8 mouse cellular contexts compared by ENCODE assay signal in the genomic region with DNA sequence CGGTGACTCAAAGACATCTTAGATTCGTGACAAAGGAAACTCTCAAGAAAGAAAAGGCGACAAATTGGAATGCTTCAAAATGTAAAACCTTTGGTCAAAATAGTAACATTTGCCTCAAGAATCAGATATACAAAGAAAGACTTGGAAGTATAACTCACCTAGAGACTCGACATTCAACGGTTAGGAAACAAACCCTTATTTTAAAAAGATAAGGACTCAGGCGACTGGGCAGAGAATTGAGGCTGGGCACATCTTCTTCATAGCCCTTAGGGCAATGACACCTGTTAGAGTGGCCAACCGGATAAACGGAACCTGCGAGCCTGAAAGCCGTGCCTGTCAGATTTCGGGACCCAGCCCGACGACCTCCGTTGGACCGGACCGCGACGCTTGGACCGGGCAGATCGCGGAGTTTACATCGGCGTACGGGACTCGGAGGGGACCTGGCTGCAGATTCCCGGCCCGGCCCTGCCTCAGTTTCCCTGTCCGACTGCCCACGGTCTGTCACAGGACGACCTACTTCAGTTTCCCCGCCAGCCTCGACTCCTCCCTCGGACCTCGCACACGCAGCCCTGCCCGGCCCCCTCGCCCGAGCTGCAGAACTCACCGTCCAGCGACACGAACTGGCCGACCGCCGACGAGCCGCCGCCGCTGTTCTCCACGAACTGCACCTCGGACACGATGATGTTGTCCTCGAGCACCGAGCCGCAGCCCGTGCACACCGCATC. TPM values are rescaled to one million over a fixed set of nuclear protein-coding genes. Genes with fewer than 3 reads are reported as not detected.
A peak's percentile ranks its signal among the peaks of the same experiment; 100 is the strongest.
DNase-seq lines count a peak whose midpoint lies in the region; ATAC-seq and TF ChIP-seq lines count a peak whose summit lies in the region.

No protein-coding gene starts in this region.

- peaks cover 37% of the 10 kb centered on the region for H3K4me1 ChIP-seq in heart, embryonic 13.5 days
- H3K4me1 ChIP-seq in CH12.LX (ENCODE audit: control insufficient read depth in 1 of 2, insufficient read depth in 2 of 2): peaks cover 4 to 22% of the 10 kb centered on the region in 2 experiments; a peak in 3 of 4 replicates
- H3K4me1 ChIP-seq in embryonic facial prominence, embryonic 15.5 days: peaks cover 28% of the 10 kb centered on the region
- H3K4me1 ChIP-seq in limb, embryonic 10.5 days: peaks cover 32% of the 10 kb centered on the region
- peaks cover 26% of the 10 kb centered on the region for H3K4me1 ChIP-seq in neural tube, embryonic 12.5 days

- in situ Hi-C loops in CH12.LX (cut with MboI; ENCODE audit: low pct_ligation_motif_present, low pct_unique_long_range_greater_than_20kb, low sequenced_read_pairs): loop anchor here (10.0 kb wide), 2 partner anchors 55 to 85 kb away; no protein-coding TSS in a partner anchor

- peak overlapping the region; percentile 64 for H3K4me3 ChIP-seq in heart, embryonic 13.5 days
- peak overlapping the region; percentile 84 to 94 (median 85) for H3K4me3 ChIP-seq in CH12.LX (replicated peaks in 1 of 3; ENCODE audit: low read depth in 2 of 3, low read length in 2 of 3, poor library complexity in 1 of 3)
- H3K4me3 ChIP-seq in embryonic facial prominence, embryonic 15.5 days (replicated peaks): peak overlapping the region; percentile 96
- H3K4me3 ChIP-seq in limb, embryonic 10.5 days: peak overlapping the region; percentile 78
- peak overlapping the region; percentile 85 for H3K4me3 ChIP-seq in neural tube, embryonic 12.5 days

- no peak for TF ChIP-seq RAD21 in CH12.LX (IDR thresholded peaks at IDR 0.05; ENCODE audit: low read depth, low read length)

- ATAC-seq in heart, embryonic 13.5 days (ENCODE audit: extremely low read depth, insufficient number of reproducible peaks, low FRiP score, low TSS enrichment): no peak
- ATAC-seq in embryonic facial prominence, embryonic 15.5 days (ENCODE audit: insufficient number of reproducible peaks, low FRiP score, low TSS enrichment, low read depth): peak; percentile 0; the same call in 1 of the 2 replicates
- no peak for ATAC-seq in neural tube, embryonic 12.5 days (ENCODE audit: low FRiP score, low read depth)

- TF ChIP-seq EP300 in CH12.LX (IDR thresholded peaks at IDR 0.05; ENCODE audit: low read length): no peak

- peaks cover 10% of the 10 kb centered on the region; the same call in 1 of the 2 replicates for H3K36me3 ChIP-seq in heart, embryonic 13.5 days
- H3K36me3 ChIP-seq in CH12.LX (replicated peaks in 1 of 2; ENCODE audit: control insufficient read depth in 1 of 2, insufficient read depth in 1 of 2, low read length in 1 of 2): peaks cover 13 to 28% of the 10 kb centered on the region in 2 experiments
- 0 out of 2 replicates have a peak, but pooled peaks cover 13% of the 10 kb centered on the region for H3K36me3 ChIP-seq in embryonic facial prominence, embryonic 15.5 days
- H3K36me3 ChIP-seq in limb, embryonic 10.5 days: peaks cover 32% of the 10 kb centered on the region
- 0 out of 2 replicates have a peak, but pooled peaks cover 6% of the 10 kb centered on the region for H3K36me3 ChIP-seq in neural tube, embryonic 12.5 days

- TF ChIP-seq CTCF in CH12.LX (conservative IDR thresholded peaks at IDR 0.05 in 1 of 2, IDR thresholded peaks at IDR 0.05 in 1 of 2; ENCODE audit: low read depth in 2 of 2, low read length in 2 of 2): no peak

- no peak for TF ChIP-seq POLR2A in CH12.LX (IDR thresholded peaks at IDR 0.05; ENCODE audit: low read depth, low read length)

- H3K4me2 ChIP-seq in heart, embryonic 13.5 days: peak overlapping the region; percentile 75
- peak overlapping the region; percentile 63 for H3K4me2 ChIP-seq in CH12.LX (ENCODE audit: insufficient read depth, low read depth, poor library complexity, severe bottlenecking)
- H3K4me2 ChIP-seq in embryonic facial prominence, embryonic 15.5 days (replicated peaks): peak overlapping the region; percentile 76
- H3K4me2 ChIP-seq in neural tube, embryonic 12.5 days (replicated peaks): peak overlapping the region; percentile 91

- peaks cover 23% of the 10 kb centered on the region for H3K79me2 ChIP-seq in CH12.LX (replicated peaks; ENCODE audit: control insufficient read depth, extremely low read depth, insufficient read depth, poor library complexity, severe bottlenecking)

- peak overlapping the region; percentile 92 for H3K27ac ChIP-seq in heart, embryonic 13.5 days (replicated peaks)
- H3K27ac ChIP-seq in CH12.LX (ENCODE audit: insufficient read depth, low read depth): peak overlapping the region; percentile 42
- peak overlapping the region; percentile 96 for H3K27ac ChIP-seq in embryonic facial prominence, embryonic 15.5 days (replicated peaks)
- peak overlapping the region; percentile 95 for H3K27ac ChIP-seq in limb, embryonic 10.5 days
- peak overlapping the region; percentile 79 for H3K27ac ChIP-seq in neural tube, embryonic 12.5 days

- intact Hi-C loops in heart, postnatal 14 days (cut with DNase I): loop anchor here (2.0 kb wide), 1 partner anchor 21 kb away; no protein-coding TSS in a partner anchor

- H3K9me3 ChIP-seq in heart, embryonic 13.5 days: no peaks in the 10 kb centered on the region
- peaks cover 4% of the 10 kb centered on the region for H3K9me3 ChIP-seq in CH12.LX (replicated peaks; ENCODE audit: low read length)
- no peaks in the 10 kb centered on the region for H3K9me3 ChIP-seq in embryonic facial prominence, embryonic 15.5 days (replicated peaks)
- no peaks in the 10 kb centered on the region for H3K9me3 ChIP-seq in limb, embryonic 10.5 days (replicated peaks)
- H3K9me3 ChIP-seq in neural tube, embryonic 12.5 days: no peaks in the 10 kb centered on the region

- peak overlapping the region; percentile 89 for H3K9ac ChIP-seq in heart, embryonic 13.5 days
- H3K9ac ChIP-seq in CH12.LX (ENCODE audit: insufficient read depth, low read depth): peak overlapping the region; percentile 55
- peak overlapping the region; percentile 96 for H3K9ac ChIP-seq in embryonic facial prominence, embryonic 15.5 days
- H3K9ac ChIP-seq in neural tube, embryonic 12.5 days: peak overlapping the region; percentile 91

- 2% methylated on average over 56 of the region's 56 CpGs for WGBS in heart, embryonic 13.5 days
- under 1% methylated on average over 56 of the region's 56 CpGs for WGBS in embryonic facial prominence, embryonic 15.5 days
- 2% methylated on average over 56 of the region's 56 CpGs for WGBS in limb, embryonic 10.5 days
- 1% methylated on average over 56 of the region's 56 CpGs for WGBS in neural tube, embryonic 12.5 days

- H3K27me3 ChIP-seq in heart, embryonic 13.5 days (replicated peaks): no peaks in the 10 kb centered on the region
- peaks cover 7% of the 10 kb centered on the region for H3K27me3 ChIP-seq in CH12.LX (replicated peaks)
- H3K27me3 ChIP-seq in embryonic facial prominence, embryonic 15.5 days: no peaks in the 10 kb centered on the region
- no peaks in the 10 kb centered on the region for H3K27me3 ChIP-seq in limb, embryonic 10.5 days (ENCODE audit: low read depth, poor library complexity, severe bottlenecking)
- no peaks in the 10 kb centered on the region for H3K27me3 ChIP-seq in neural tube, embryonic 12.5 days (replicated peaks)

- no peak for DNase-seq in heart, postnatal 14 days
- no peak for DNase-seq in CH12.LX (ENCODE audit: extremely low read depth)
- DNase-seq in limb, embryonic 10.5 days (ENCODE audit: low spot score): no peak
- no peak for DNase-seq in adipocyte (ENCODE audit: low spot score)
- no peak for DNase-seq in cerebellum, postnatal 14 days

- dilution Hi-C loops in CH12.LX (cut with MboI; ENCODE audit: extremely low pct_ligation_motif_present, extremely low pct_unique_long_range_greater_than_20kb, low sequenced_read_pairs): no loop called here

RNA-seq across cellular contexts. Expression of a gene that starts 0.8 kb away (rescaled TPM):
- 32.5 and 35.5 TPM in 2 replicates for polyA plus RNA-seq in heart, embryonic 13.5 days (2015; fragmentation: Nextera tagmentation; extraction: Ambion mirVana)
- total RNA-seq in heart, postnatal 14 days (2021): 10 to 100 TPM; 28.3 to 28.8 TPM
- total RNA-seq in CH12.LX (2012; rRNA removed) (30.8 and 31.2 TPM in 2 replicates), CH12.LX (2014; rRNA removed) (15.9 and 18.1 TPM in 2 replicates)
- 29.6 and 30.6 TPM in 2 replicates for polyA plus RNA-seq in CH12.LX (2012; ENCODE audit: insufficient read length, low read depth)
- polyA plus RNA-seq in embryonic facial prominence, embryonic 15.5 days (2015; fragmentation: Nextera tagmentation; extraction: Ambion mirVana): 62.4 and 70.9 TPM in 2 replicates
- 53.5 and 65.9 TPM in 2 replicates for polyA plus RNA-seq in limb, embryonic 10.5 days (2016; fragmentation: Nextera tagmentation; extraction: Ambion mirVana)
- polyA plus RNA-seq in neural tube, embryonic 12.5 days (2016; fragmentation: Nextera tagmentation; extraction: Ambion mirVana): 68.1 and 70.1 TPM in 2 replicates

RNA-seq across cellular contexts. Expression of a gene that starts 14.6 kb away (rescaled TPM):
- polyA plus RNA-seq in heart, embryonic 13.5 days (2015; fragmentation: Nextera tagmentation; extraction: Ambion mirVana): 7.0 and 7.7 TPM in 2 replicates
- total RNA-seq in heart, postnatal 14 days (2021): 10 to 100 TPM; 29.0 to 32.1 TPM
- total RNA-seq in CH12.LX (2012; rRNA removed) (6.5 and 7.1 TPM in 2 replicates), CH12.LX (2014; rRNA removed) (2.4 and 3.1 TPM in 2 replicates)
- 7.0 and 8.2 TPM in 2 replicates for polyA plus RNA-seq in CH12.LX (2012; ENCODE audit: insufficient read length, low read depth)
- 17.4 and 19.9 TPM in 2 replicates for polyA plus RNA-seq in embryonic facial prominence, embryonic 15.5 days (2015; fragmentation: Nextera tagmentation; extraction: Ambion mirVana)
- polyA plus RNA-seq in limb, embryonic 10.5 days (2016; fragmentation: Nextera tagmentation; extraction: Ambion mirVana): 11.7 and 11.8 TPM in 2 replicates
- polyA plus RNA-seq in neural tube, embryonic 12.5 days (2016; fragmentation: Nextera tagmentation; extraction: Ambion mirVana): 30.5 and 30.8 TPM in 2 replicates

RNA-seq across cellular contexts. Expression of a gene that starts 23.4 kb away (rescaled TPM):
- polyA plus RNA-seq in heart, embryonic 13.5 days (2015; fragmentation: Nextera tagmentation; extraction: Ambion mirVana): 21.7 and 22.0 TPM in 2 replicates
- 10 to 100 TPM; 16.8 TPM for total RNA-seq in heart, postnatal 14 days (2021)
- total RNA-seq in CH12.LX (2012; rRNA removed) (10.8 and 11.9 TPM in 2 replicates), CH12.LX (2014; rRNA removed) (4.3 and 5.6 TPM in 2 replicates)
- polyA plus RNA-seq in CH12.LX (2012; ENCODE audit: insufficient read length, low read depth): 8.0 and 9.9 TPM in 2 replicates
- 28.9 and 31.5 TPM in 2 replicates for polyA plus RNA-seq in embryonic facial prominence, embryonic 15.5 days (2015; fragmentation: Nextera tagmentation; extraction: Ambion mirVana)
- 25.6 and 27.9 TPM in 2 replicates for polyA plus RNA-seq in limb, embryonic 10.5 days (2016; fragmentation: Nextera tagmentation; extraction: Ambion mirVana)
- 32.0 and 33.8 TPM in 2 replicates for polyA plus RNA-seq in neural tube, embryonic 12.5 days (2016; fragmentation: Nextera tagmentation; extraction: Ambion mirVana)

RNA-seq across cellular contexts. Expression of a gene that starts 57.8 kb away (rescaled TPM):
- 45.3 and 47.2 TPM in 2 replicates for polyA plus RNA-seq in heart, embryonic 13.5 days (2015; fragmentation: Nextera tagmentation; extraction: Ambion mirVana)
- 1 to 10 TPM; 8.3 to 8.6 TPM for total RNA-seq in heart, postnatal 14 days (2021)
- total RNA-seq in CH12.LX (2012; rRNA removed) (15.9 and 23.9 TPM in 2 replicates), CH12.LX (2014; rRNA removed) (17.7 and 19.7 TPM in 2 replicates)
- polyA plus RNA-seq in CH12.LX (2012; ENCODE audit: insufficient read length, low read depth): 20.0 and 20.7 TPM in 2 replicates
- 93.4 and 94.7 TPM in 2 replicates for polyA plus RNA-seq in embryonic facial prominence, embryonic 15.5 days (2015; fragmentation: Nextera tagmentation; extraction: Ambion mirVana)
- 76.7 and 79.7 TPM in 2 replicates for polyA plus RNA-seq in limb, embryonic 10.5 days (2016; fragmentation: Nextera tagmentation; extraction: Ambion mirVana)
- polyA plus RNA-seq in neural tube, embryonic 12.5 days (2016; fragmentation: Nextera tagmentation; extraction: Ambion mirVana): 56.2 and 57.5 TPM in 2 replicates

Comparison
In these comparisons a context has a peak if more than half of its experiments do, and no peak if none do; other contexts are left out.
1. H3K27ac ChIP-seq: peak in every context shown above with its lines; median percentile 96 in embryonic facial prominence, embryonic 15.5 days; 95 in limb, embryonic 10.5 days; 92 in heart, embryonic 13.5 days; 79 in neural tube, embryonic 12.5 days; 42 in CH12.LX.